Mouse (Mus musculus): ENCODE measurements at regions not wholly inside any gene's neighbourhood (a gene's known extent, or its start where the extent isn't known, plus 50 kb on each side); places are given as distances from the start of the nearest gene placed in this dataset.

GRCm38 (mm10) chr4:55695246-55695645, 163.0 kb upstream of the Klf4 start:
- no peak overlapping the region for H3K4me3 ChIP-seq (replicated peaks)
- H3K36me3 ChIP-seq, result no peaks in the 10 kb centered on the region
- no peaks in the 10 kb centered on the region for H3K9me3 ChIP-seq (replicated peaks)
- WGBS, result 97% methylated on average over 1 of the region's 1 CpGs
- H3K27me3 ChIP-seq (replicated peaks), result no peaks in the 10 kb centered on the region
- no peak overlapping the region for H3K9ac ChIP-seq (replicated peaks)
- ATAC-seq (ENCODE audit: low FRiP score), result no peak
- H3K4me1 ChIP-seq, result no peaks in the 10 kb centered on the region
- no peak overlapping the region for H3K4me2 ChIP-seq
- no peak overlapping the region for H3K27ac ChIP-seq (replicated peaks)

DNA sequence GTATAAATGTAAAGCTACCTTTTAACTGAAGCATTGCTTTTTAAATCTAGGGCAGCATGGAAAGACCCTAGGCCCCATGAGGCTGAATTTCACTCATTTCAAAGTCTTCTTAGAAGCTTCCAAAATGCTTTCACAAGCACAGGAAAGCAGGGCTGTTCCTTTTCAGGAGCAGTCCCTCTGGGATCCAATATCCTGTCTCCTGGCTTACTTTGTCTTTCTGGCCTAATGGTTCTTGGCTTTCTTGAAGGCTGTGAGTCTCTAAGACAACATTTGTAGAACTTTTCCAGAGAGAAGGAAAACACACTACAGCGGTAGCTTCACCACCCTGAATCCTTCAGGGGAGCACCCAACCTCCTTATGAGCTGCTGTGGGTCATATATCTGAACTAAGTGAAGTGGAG, 157.2 kb upstream of the Klf4 start:
- Histone ChIP-seq H3K9ac (replicated peaks) (no peak overlapping the region), H3K27ac (replicated peaks) (no peak overlapping the region), H3K27me3 (replicated peaks) (no peaks in the 10 kb centered on the region), H3K9me3 (replicated peaks) (no peaks in the 10 kb centered on the region), H3K4me2 (no peak overlapping the region), H3K4me3 (replicated peaks) (no peak overlapping the region), H3K4me1 (no peaks in the 10 kb centered on the region), H3K36me3 (no peaks in the 10 kb centered on the region)
- ATAC-seq (ENCODE audit: low FRiP score), result no peak
- 84% methylated on average over 1 of the region's 1 CpGs for WGBS

GRCm38 (mm10) chr4:55686771-55687170, 154.5 kb upstream of the Klf4 start:
- Histone ChIP-seq H3K9ac (replicated peaks) (no peak overlapping the region), H3K27ac (replicated peaks) (no peak overlapping the region), H3K4me2 (no peak overlapping the region), H3K9me3 (replicated peaks) (no peaks in the 10 kb centered on the region), H3K27me3 (replicated peaks) (no peaks in the 10 kb centered on the region), H3K4me1 (no peaks in the 10 kb centered on the region), H3K4me3 (replicated peaks) (no peak overlapping the region), H3K36me3 (no peaks in the 10 kb centered on the region)
- ATAC-seq (ENCODE audit: low FRiP score), result no peak
- WGBS, result 93% methylated on average over 3 of the region's 3 CpGs

DNA sequence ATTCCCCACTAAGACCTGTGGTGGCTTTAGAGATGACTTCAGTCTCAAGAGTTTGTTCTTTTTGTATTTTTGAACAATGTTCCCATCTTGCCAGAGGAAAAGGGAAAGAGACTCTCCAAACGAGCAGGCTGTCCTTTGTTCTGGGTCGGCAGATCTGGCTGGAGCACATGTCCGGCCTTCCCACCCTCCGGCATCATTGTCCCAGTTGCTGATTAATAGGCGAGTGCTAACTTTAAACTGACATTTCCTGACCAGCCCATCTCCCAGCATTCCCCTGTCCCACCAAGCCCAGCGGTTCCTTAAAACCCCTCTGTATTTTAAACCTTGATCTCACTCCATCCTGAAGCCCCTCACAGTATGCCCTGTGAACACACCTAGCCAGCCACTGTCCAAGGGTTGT, 140.0 kb upstream of the Klf4 start:
- Histone ChIP-seq H3K36me3 (no peaks in the 10 kb centered on the region), H3K27ac (replicated peaks) (no peak overlapping the region), H3K27me3 (replicated peaks) (no peaks in the 10 kb centered on the region), H3K4me2 (no peak overlapping the region), H3K9ac (replicated peaks) (no peak overlapping the region), H3K4me1 (no peaks in the 10 kb centered on the region), H3K4me3 (replicated peaks) (no peak overlapping the region), H3K9me3 (replicated peaks) (no peaks in the 10 kb centered on the region)
- 60% methylated on average over 6 of the region's 6 CpGs for WGBS
- no peak for ATAC-seq (ENCODE audit: low FRiP score)

- H3K4me3 ChIP-seq (replicated peaks), result no peak overlapping the region
- no peak overlapping the region for H3K9ac ChIP-seq (replicated peaks)
- no peak overlapping the region for H3K27ac ChIP-seq (replicated peaks)
- no peaks in the 10 kb centered on the region for H3K27me3 ChIP-seq (replicated peaks)
- no peaks in the 10 kb centered on the region for H3K9me3 ChIP-seq (replicated peaks)
- WGBS, result 82% methylated on average over 4 of the region's 4 CpGs
- ATAC-seq (ENCODE audit: low FRiP score), result no peak
- H3K4me1 ChIP-seq, result no peaks in the 10 kb centered on the region
- no peak overlapping the region for H3K4me2 ChIP-seq
- no peaks in the 10 kb centered on the region for H3K36me3 ChIP-seq
These were observed 138.0 kb upstream of the Klf4 start for GRCm38 (mm10) chr4:55670258-55670657.

DNA sequence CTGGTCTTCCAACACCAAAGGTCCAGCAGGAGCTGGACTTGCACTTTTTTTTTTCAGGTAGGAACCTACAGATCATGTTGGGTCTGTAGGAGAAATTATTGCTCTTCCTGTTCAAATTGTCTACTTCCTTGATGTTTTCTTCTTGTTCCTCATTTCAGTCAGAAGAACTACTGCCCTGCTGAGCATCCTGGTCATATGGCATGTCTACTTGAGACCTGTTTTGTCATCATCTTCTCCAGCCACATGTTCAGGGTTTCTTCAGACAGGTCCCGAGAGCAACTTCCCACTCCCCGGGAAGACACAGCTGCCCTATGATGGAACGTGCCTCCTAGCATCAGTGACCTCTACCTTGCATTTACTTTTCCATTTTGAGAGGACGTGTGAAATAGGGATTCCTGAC, 132.6 kb upstream of the Klf4 start:
- Histone ChIP-seq H3K4me1 (no peaks in the 10 kb centered on the region), H3K27me3 (replicated peaks) (no peaks in the 10 kb centered on the region), H3K4me2 (no peak overlapping the region), H3K4me3 (replicated peaks) (no peak overlapping the region), H3K36me3 (no peaks in the 10 kb centered on the region), H3K27ac (replicated peaks) (no peak overlapping the region), H3K9ac (replicated peaks) (no peak overlapping the region), H3K9me3 (replicated peaks) (no peaks in the 10 kb centered on the region)
- no peak for ATAC-seq (ENCODE audit: low FRiP score)
- 82% methylated on average over 4 of the region's 4 CpGs for WGBS

- WGBS, result 33% methylated on average over 5 of the region's 5 CpGs
- Histone ChIP-seq H3K4me3 (replicated peaks) (no peak overlapping the region), H3K9ac (replicated peaks) (no peak overlapping the region), H3K9me3 (replicated peaks) (no peaks in the 10 kb centered on the region), H3K4me1 (no peaks in the 10 kb centered on the region), H3K36me3 (no peaks in the 10 kb centered on the region), H3K27me3 (replicated peaks) (no peaks in the 10 kb centered on the region), H3K4me2 (no peak overlapping the region), H3K27ac (replicated peaks) (no peak overlapping the region)
- no peak for ATAC-seq (ENCODE audit: low FRiP score)
These were observed 131.6 kb upstream of the Klf4 start for GRCm38 (mm10) chr4:55663856-55664255.

- no peaks in the 10 kb centered on the region for H3K4me1 ChIP-seq
- no peak overlapping the region for H3K9ac ChIP-seq (replicated peaks)
- no peak overlapping the region for H3K4me3 ChIP-seq (replicated peaks)
- H3K27ac ChIP-seq (replicated peaks), result no peak overlapping the region
- ATAC-seq (ENCODE audit: low FRiP score), result no peak
- no peak overlapping the region for H3K4me2 ChIP-seq
- H3K9me3 ChIP-seq (replicated peaks), result no peaks in the 10 kb centered on the region
- no peaks in the 10 kb centered on the region for H3K36me3 ChIP-seq
- no peaks in the 10 kb centered on the region for H3K27me3 ChIP-seq (replicated peaks)
- WGBS, result 86% methylated on average over 5 of the region's 5 CpGs
These were observed 129.8 kb upstream of the Klf4 start for GRCm38 (mm10) chr4:55662041-55662440.

- no peak for ATAC-seq (ENCODE audit: low FRiP score)
- Histone ChIP-seq H3K27ac (replicated peaks) (no peak overlapping the region), H3K9me3 (replicated peaks) (no peaks in the 10 kb centered on the region), H3K4me2 (no peak overlapping the region), H3K27me3 (replicated peaks) (no peaks in the 10 kb centered on the region), H3K4me3 (replicated peaks) (no peak overlapping the region), H3K4me1 (no peaks in the 10 kb centered on the region), H3K9ac (replicated peaks) (no peak overlapping the region), H3K36me3 (no peaks in the 10 kb centered on the region)
- WGBS, result 90% methylated on average over 6 of the region's 6 CpGs
These were observed 126.6 kb upstream of the Klf4 start for GRCm38 (mm10) chr4:55658904-55659303.

GRCm38 (mm10) chr4:55655329-55655728, 123.1 kb upstream of the Klf4 start:
- no peaks in the 10 kb centered on the region for H3K9me3 ChIP-seq (replicated peaks)
- no peak overlapping the region for H3K4me2 ChIP-seq
- no peak overlapping the region for H3K4me3 ChIP-seq (replicated peaks)
- H3K36me3 ChIP-seq, result no peaks in the 10 kb centered on the region
- no peaks in the 10 kb centered on the region for H3K27me3 ChIP-seq (replicated peaks)
- 91% methylated on average over 2 of the region's 2 CpGs for WGBS
- no peak overlapping the region for H3K27ac ChIP-seq (replicated peaks)
- peaks cover 14% of the 10 kb centered on the region for H3K4me1 ChIP-seq
- no peak for ATAC-seq (ENCODE audit: low FRiP score)
- no peak overlapping the region for H3K9ac ChIP-seq (replicated peaks)

DNA sequence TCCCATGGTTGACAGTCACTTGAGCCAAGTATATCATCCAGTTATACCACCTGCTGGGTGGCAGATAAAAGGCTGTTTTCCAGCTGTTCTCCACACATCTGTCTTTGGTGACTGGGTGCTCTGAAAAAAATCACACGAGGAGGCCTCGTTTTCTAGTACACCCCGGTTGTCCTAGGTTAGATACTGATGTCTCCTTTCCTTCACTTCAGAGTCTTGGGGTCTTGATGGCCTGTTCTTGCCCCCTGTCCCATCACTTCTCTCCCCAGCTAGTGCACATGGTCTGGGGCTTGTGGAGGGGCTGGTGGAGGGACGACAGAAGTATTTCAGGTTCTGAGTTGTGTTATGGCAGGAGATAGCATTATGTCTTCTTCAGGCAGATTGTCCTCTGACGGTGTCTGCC, 120.4 kb upstream of the Klf4 start:
- no peak for ATAC-seq (ENCODE audit: low FRiP score)
- H3K4me2 ChIP-seq, result peak overlapping the region; percentile 71; the same call in 1 of the 2 replicates
- peaks cover 18% of the 10 kb centered on the region for H3K4me1 ChIP-seq
- H3K36me3 ChIP-seq, result no peaks in the 10 kb centered on the region
- H3K9ac ChIP-seq (replicated peaks), result no peak overlapping the region
- WGBS, result 73% methylated on average over 5 of the region's 5 CpGs
- no peaks in the 10 kb centered on the region for H3K27me3 ChIP-seq (replicated peaks)
- no peak overlapping the region for H3K4me3 ChIP-seq (replicated peaks)
- H3K9me3 ChIP-seq (replicated peaks), result no peaks in the 10 kb centered on the region
- no peak overlapping the region for H3K27ac ChIP-seq (replicated peaks)

GRCm38 (mm10) chr4:55651811-55652410, 119.6 kb upstream of the Klf4 start:
- WGBS, result 12% methylated on average over 12 of the region's 12 CpGs
- H3K4me3 ChIP-seq (replicated peaks), result peak overlapping the region; percentile 51
- H3K27me3 ChIP-seq (replicated peaks), result no peaks in the 10 kb centered on the region
- peaks cover 18% of the 10 kb centered on the region for H3K4me1 ChIP-seq
- peak overlapping the region; percentile 89 for H3K27ac ChIP-seq (replicated peaks)
- H3K36me3 ChIP-seq, result no peaks in the 10 kb centered on the region
- peak overlapping the region; percentile 71 for H3K4me2 ChIP-seq
- H3K9ac ChIP-seq (replicated peaks), result peak overlapping the region; percentile 66
- ATAC-seq (ENCODE audit: low FRiP score), result peak; percentile 30; the same call in 1 of the 2 replicates
- no peaks in the 10 kb centered on the region for H3K9me3 ChIP-seq (replicated peaks)

All from neural tube, embryonic 15.5 days (tissue).